Mouse (Mus musculus): ENCODE results near the gene Dnmt1. TPM values are rescaled to one million over a fixed set of nuclear protein-coding genes. Genes with fewer than 3 reads are reported as not detected.

Dnmt1 gene
- polyA plus RNA-seq, 1 experiment from 2014 or later, result 17.9 TPM

DNA sequence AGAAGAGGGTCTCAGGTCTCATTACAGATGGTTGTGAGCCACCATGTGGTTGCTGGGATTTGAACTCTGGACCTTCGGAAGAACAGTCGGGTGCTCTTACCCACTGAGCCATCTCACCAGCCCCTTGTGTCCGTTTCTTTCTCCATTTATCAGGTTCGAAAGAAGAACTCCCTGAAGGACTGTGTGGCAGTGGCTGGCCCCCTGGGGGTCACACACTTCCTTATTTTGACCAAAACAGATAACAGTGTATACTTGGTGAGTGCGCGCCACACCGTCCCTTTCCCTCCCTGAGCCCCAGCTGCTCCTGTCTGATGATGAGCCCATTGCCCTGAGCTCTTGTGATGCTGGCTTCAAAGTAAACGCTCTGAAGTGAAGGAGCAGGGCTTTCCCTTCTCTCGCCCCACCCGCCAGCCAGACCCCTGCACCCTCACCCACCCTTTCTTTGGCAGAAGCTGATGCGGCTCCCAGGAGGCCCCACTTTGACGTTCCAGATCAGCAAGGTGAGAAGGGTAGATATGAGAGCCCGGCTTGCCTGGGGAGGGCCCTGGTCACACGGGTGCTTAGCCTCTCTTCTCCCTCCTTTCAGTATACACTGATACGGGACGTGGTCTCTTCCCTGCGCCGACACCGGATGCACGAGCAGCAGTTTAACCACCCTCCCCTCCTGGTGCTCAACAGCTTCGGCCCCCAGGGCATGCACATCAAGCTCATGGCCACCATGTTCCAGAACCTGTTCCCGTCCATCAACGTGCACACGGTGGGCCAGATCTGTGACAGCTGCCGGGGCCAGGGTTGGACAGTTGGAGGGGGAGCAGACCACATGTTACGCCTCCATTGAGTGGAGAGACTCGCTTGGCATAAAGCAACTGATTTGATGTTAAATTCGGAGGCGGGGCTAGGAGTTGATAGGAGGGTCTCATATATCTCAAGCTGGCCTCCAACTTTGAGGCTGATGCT lies 70.2 kb downstream of the Dnmt1 start:
- peaks cover 33% of the 10 kb centered on the region for H3K36me3 ChIP-seq (ENCODE audit: control insufficient read depth, insufficient read depth, low read length)
- DNase-seq (ENCODE audit: low spot score), result no peak
- H3K4me1 ChIP-seq (replicated peaks; ENCODE audit: control insufficient read depth, insufficient read depth), result no peaks in the 10 kb centered on the region; the same call in 1 of the 2 replicates
- no peaks in the 10 kb centered on the region for H3K9me3 ChIP-seq (ENCODE audit: control insufficient read depth, low read length)
- no peak overlapping the region for H3K9ac ChIP-seq (ENCODE audit: low read length)
- no peak for ATAC-seq (ENCODE audit: low FRiP score, low TSS enrichment)
- no peaks in the 10 kb centered on the region for H3K27me3 ChIP-seq (ENCODE audit: control insufficient read depth, insufficient read depth, low read length)
- 0 out of 2 replicates have a peak overlapping the region, but pooled peaks have one; percentile 14 for H3K4me2 ChIP-seq (replicated peaks; ENCODE audit: low read depth)
- H3K27ac ChIP-seq (replicated peaks), result no peak overlapping the region
- TF ChIP-seq EP300 (optimal IDR thresholded peaks at IDR 0.05) (no peak), CTCF (IDR thresholded peaks at IDR 0.05; ENCODE audit: low read depth) (no peak)
- H3K4me3 ChIP-seq (ENCODE audit: low read depth, low read length), result no peak overlapping the region; the same call in 1 of the 2 replicates
- WGBS, result 80% methylated on average over 29 of the region's 29 CpGs

DNA sequence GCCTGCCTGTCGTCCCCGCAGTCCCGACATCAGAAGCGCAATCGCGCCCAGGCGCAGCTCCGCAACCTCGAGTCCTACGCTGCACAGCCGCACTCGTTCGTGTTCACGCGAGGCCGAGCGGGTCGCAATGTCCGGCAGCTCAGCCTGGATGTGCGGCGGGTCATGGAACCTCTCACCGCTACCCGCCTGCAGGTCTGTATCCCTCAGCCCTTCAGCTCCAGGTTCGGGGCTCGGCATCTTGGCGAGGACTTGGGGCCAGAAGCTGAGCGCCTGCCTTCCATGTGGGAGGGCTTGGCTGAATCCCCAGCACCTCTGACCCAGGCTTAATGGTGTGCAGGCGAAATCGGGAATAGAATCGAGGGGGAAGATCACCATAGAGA lies 71.3 kb downstream of the Dnmt1 start:
- ATAC-seq (ENCODE audit: low FRiP score, low TSS enrichment) (peak; percentile 50), DNase-seq (ENCODE audit: low spot score) (no peak)
- no peaks in the 10 kb centered on the region for H3K27me3 ChIP-seq (ENCODE audit: control insufficient read depth, insufficient read depth, low read length)

DNA sequence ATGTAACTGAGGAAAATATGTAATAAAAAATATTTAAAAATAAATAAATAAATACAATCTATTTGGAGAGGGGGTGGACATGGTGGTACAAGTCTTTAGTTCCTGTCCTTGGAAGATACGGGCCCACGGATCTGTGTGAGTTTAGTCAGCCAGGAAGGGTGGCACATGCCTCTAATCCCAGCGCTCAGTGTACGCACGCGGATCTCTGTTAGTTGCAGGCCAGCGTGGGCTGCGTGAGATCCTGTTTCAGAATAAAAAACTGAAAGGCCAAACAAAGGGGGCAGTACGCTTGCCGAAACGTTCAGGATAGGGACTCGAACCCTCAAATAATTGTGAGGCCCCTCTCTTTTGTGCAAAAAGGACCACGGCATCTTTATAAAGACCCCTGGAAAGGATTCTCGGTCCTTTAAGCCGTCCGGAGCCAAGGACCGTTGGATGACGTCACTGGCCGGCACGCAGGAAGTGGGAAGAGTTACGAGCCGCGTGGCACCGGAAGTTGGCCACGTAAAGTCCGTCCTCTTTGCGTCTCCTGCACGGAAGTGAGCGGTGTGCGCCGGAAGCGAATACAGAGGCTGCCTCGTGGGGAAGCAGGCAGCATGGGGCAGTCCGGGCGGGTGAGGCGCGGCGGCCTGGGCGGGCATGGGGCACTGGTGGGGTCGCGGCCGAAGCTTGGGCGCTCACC lies 71.8 kb downstream of the Dnmt1 start, which contains the start of gene Ppan:
Ppan (plus strand) TSS at position 472 of the 682 bp plus-strand sequence.
- peak within 1 kb of the TSS; percentile 81 for H3K4me2 ChIP-seq (replicated peaks; ENCODE audit: low read depth)
- H3K4me1 ChIP-seq (replicated peaks; ENCODE audit: control insufficient read depth, insufficient read depth), result no peaks in the 10 kb centered on the region; the same call in 1 of the 2 replicates
- peak; percentile 94 for DNase-seq (ENCODE audit: low spot score)
- peak within 1 kb of the TSS; percentile 93 for H3K27ac ChIP-seq (replicated peaks)
- H3K4me3 ChIP-seq (ENCODE audit: low read depth, low read length), result peak within 1 kb of the TSS; percentile 76
- H3K9ac ChIP-seq (ENCODE audit: low read length), result peak within 1 kb of the TSS; percentile 81
- no peaks in the 10 kb centered on the region for H3K9me3 ChIP-seq (ENCODE audit: control insufficient read depth, low read length)
- TF ChIP-seq CTCF (IDR thresholded peaks at IDR 0.05; ENCODE audit: low read depth) (0 out of 2 replicates have a peak, but pooled peaks have one; percentile 27), EP300 (optimal IDR thresholded peaks at IDR 0.05) (peak; percentile 56)
- H3K36me3 ChIP-seq (ENCODE audit: control insufficient read depth, insufficient read depth, low read length), result peaks cover 29% of the 10 kb centered on the region
- peak; percentile 97 for ATAC-seq (ENCODE audit: low FRiP score, low TSS enrichment)
- H3K27me3 ChIP-seq (ENCODE audit: control insufficient read depth, insufficient read depth, low read length), result no peaks in the 10 kb centered on the region
- under 1% methylated on average over 36 of the region's 43 CpGs for WGBS

More for the DNA sequence above, 71.3 kb downstream of the Dnmt1 start:
- peak overlapping the region; percentile 93 for H3K27ac ChIP-seq (replicated peaks)
- no peak for TF ChIP-seq EP300 (optimal IDR thresholded peaks at IDR 0.05)
- TF ChIP-seq CTCF (IDR thresholded peaks at IDR 0.05; ENCODE audit: low read depth), result no peak
- peak overlapping the region; percentile 81 for H3K4me2 ChIP-seq (replicated peaks; ENCODE audit: low read depth)
- no peaks in the 10 kb centered on the region for H3K9me3 ChIP-seq (ENCODE audit: control insufficient read depth, low read length)
- peaks cover 30% of the 10 kb centered on the region for H3K36me3 ChIP-seq (ENCODE audit: control insufficient read depth, insufficient read depth, low read length)
- 0% methylated on average over 26 of the region's 30 CpGs for WGBS
- H3K4me3 ChIP-seq (ENCODE audit: low read depth, low read length), result peak overlapping the region; percentile 76
- peak overlapping the region; percentile 81 for H3K9ac ChIP-seq (ENCODE audit: low read length)
- no peaks in the 10 kb centered on the region; the same call in 1 of the 2 replicates for H3K4me1 ChIP-seq (replicated peaks; ENCODE audit: control insufficient read depth, insufficient read depth)

DNA sequence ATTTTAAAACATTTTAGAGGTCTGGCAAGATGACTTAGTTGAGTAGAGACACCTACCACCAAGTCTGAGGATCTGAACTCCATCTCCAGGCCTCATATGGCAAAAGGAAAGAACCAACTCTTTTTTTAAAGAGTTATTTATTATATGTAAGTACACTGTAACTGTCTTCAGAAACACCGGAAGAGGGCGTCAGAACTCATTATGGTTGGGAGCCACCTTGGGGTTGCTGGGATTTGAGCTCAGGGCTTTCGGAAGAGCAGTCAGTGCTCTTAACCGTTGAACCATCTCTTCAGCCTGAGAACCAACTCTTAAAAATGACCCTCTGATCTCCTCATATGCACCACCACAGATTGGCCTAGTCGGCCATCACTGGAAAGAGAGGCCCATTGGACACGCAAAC lies 72.5 kb downstream of the Dnmt1 start:
- no peak for DNase-seq (ENCODE audit: low spot score)
- Histone ChIP-seq H3K4me1 (replicated peaks; ENCODE audit: control insufficient read depth, insufficient read depth) (no peaks in the 10 kb centered on the region; the same call in 1 of the 2 replicates), H3K27me3 (ENCODE audit: control insufficient read depth, insufficient read depth, low read length) (no peaks in the 10 kb centered on the region), H3K27ac (replicated peaks) (no peak overlapping the region), H3K9ac (ENCODE audit: low read length) (no peak overlapping the region), H3K36me3 (ENCODE audit: control insufficient read depth, insufficient read depth, low read length) (peaks cover 27% of the 10 kb centered on the region), H3K4me3 (ENCODE audit: low read depth, low read length) (no peak overlapping the region), H3K4me2 (replicated peaks; ENCODE audit: low read depth) (no peak overlapping the region), H3K9me3 (ENCODE audit: control insufficient read depth, low read length) (no peaks in the 10 kb centered on the region)
- WGBS, result 91% methylated on average over 6 of the region's 6 CpGs
- no peak for ATAC-seq (ENCODE audit: low FRiP score, low TSS enrichment)
- TF ChIP-seq EP300 (optimal IDR thresholded peaks at IDR 0.05) (no peak), CTCF (IDR thresholded peaks at IDR 0.05; ENCODE audit: low read depth) (no peak)

DNA sequence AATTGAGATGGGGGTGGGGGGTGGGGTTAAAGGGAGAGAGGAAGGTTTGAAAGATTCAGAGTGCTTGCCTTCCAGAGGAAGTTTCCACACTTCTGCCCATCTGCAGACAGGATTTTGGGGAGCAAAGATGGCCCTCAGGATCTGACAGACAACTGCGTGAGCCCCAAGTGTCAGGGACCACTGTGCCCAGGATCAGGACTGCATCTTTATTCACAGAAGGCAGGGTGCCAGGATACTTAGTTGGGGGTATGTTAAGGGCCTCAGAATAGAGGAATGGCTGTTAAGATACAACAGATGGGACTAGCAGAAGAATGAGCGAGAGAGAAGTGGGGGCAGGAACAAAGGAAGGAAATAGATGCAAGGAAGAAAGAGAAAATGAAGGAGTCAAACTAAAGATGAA lies 73.1 kb downstream of the Dnmt1 start:
- H3K4me3 ChIP-seq (ENCODE audit: low read depth, low read length), result no peak overlapping the region
- H3K4me2 ChIP-seq (replicated peaks; ENCODE audit: low read depth), result no peak overlapping the region
- no peak for TF ChIP-seq CTCF (IDR thresholded peaks at IDR 0.05; ENCODE audit: low read depth)
- TF ChIP-seq EP300 (optimal IDR thresholded peaks at IDR 0.05), result no peak
- 94% methylated on average over 2 of the region's 2 CpGs for WGBS
- no peaks in the 10 kb centered on the region for H3K27me3 ChIP-seq (ENCODE audit: control insufficient read depth, insufficient read depth, low read length)
- ATAC-seq (ENCODE audit: low FRiP score, low TSS enrichment), result no peak
- H3K9ac ChIP-seq (ENCODE audit: low read length), result no peak overlapping the region
- DNase-seq (ENCODE audit: low spot score), result no peak
- H3K36me3 ChIP-seq (ENCODE audit: control insufficient read depth, insufficient read depth, low read length), result peaks cover 21% of the 10 kb centered on the region
- H3K9me3 ChIP-seq (ENCODE audit: control insufficient read depth, low read length), result no peaks in the 10 kb centered on the region
- H3K27ac ChIP-seq (replicated peaks), result no peak overlapping the region
- no peaks in the 10 kb centered on the region; the same call in 1 of the 2 replicates for H3K4me1 ChIP-seq (replicated peaks; ENCODE audit: control insufficient read depth, insufficient read depth)
